Mouse (Mus musculus) embryonic fibroblast, embryonic 13.5 days (primary cell): ENCODE measurements at regions not wholly inside any gene's neighbourhood (a gene's known extent, or its start where the extent isn't known, plus 50 kb on each side); places are given as distances from the start of the nearest gene placed in this dataset.

ENCODE experiments used
- CTCF ChIP-seq: IDR thresholded peaks from 2 replicates; pipeline ENCODE4 v1.5.1; 2011; ENCODE audit warnings: mild to moderate bottlenecking, control low read depth, low read length, moderate library complexity, borderline replicate concordance; ENCODE audit not compliant: insufficient read depth
- POLR2A ChIP-seq: IDR thresholded peaks from 2 replicates; pipeline ENCODE4 v1.6.1; 2011; ENCODE audit warnings: low read depth, mild to moderate bottlenecking, control low read depth, low read length, moderate library complexity

- no peak for TF ChIP-seq CTCF
- no peak for TF ChIP-seq POLR2A
These were observed 267.0 kb upstream of the Rspo3 start for GRCm38 (mm10) chr10:29802637-29803036.
